Mouse (Mus musculus) embryonic fibroblast, embryonic 13.5 days (primary cell): ENCODE results near the gene Pth1r. TPM values are rescaled to one million over a fixed set of nuclear protein-coding genes. Genes with fewer than 3 reads are reported as not detected.

ENCODE experiments used
- H3K27ac ChIP-seq: 2 replicates; pipeline ENCODE4 v1.5.1; 2012; ENCODE audit warnings: low read length, control low read depth, inconsistent platforms; ENCODE audit not compliant: insufficient read depth
- H3K4me1 ChIP-seq: 2 replicates; pipeline ENCODE4 v1.6.1; 2011; ENCODE audit warnings: low read length; ENCODE audit not compliant: control insufficient read depth, insufficient read depth
- H3K4me3 ChIP-seq: 2 replicates; pipeline ENCODE4 v1.5.1; 2011; ENCODE audit warnings: mild to moderate bottlenecking, control low read depth, low read length; ENCODE audit not compliant: insufficient read depth
- CTCF ChIP-seq: IDR thresholded peaks from 2 replicates; pipeline ENCODE4 v1.5.1; 2011; ENCODE audit warnings: mild to moderate bottlenecking, control low read depth, low read length, moderate library complexity, borderline replicate concordance; ENCODE audit not compliant: insufficient read depth
- POLR2A ChIP-seq: IDR thresholded peaks from 2 replicates; pipeline ENCODE4 v1.6.1; 2011; ENCODE audit warnings: low read depth, mild to moderate bottlenecking, control low read depth, low read length, moderate library complexity
- polyA plus RNA-seq: library from polyadenylated mRNA; stranded (reverse); fragments of >200 nt; gene quantifications from 2 replicates; pipeline ENCODE4 v1.2.4, GENCODE M21; 2011; ENCODE audit warnings: low read depth; ENCODE audit not compliant: missing spikeins, insufficient read length

Pth1r gene
- polyA plus RNA-seq, 1 experiment: 13.3 TPM

DNA sequence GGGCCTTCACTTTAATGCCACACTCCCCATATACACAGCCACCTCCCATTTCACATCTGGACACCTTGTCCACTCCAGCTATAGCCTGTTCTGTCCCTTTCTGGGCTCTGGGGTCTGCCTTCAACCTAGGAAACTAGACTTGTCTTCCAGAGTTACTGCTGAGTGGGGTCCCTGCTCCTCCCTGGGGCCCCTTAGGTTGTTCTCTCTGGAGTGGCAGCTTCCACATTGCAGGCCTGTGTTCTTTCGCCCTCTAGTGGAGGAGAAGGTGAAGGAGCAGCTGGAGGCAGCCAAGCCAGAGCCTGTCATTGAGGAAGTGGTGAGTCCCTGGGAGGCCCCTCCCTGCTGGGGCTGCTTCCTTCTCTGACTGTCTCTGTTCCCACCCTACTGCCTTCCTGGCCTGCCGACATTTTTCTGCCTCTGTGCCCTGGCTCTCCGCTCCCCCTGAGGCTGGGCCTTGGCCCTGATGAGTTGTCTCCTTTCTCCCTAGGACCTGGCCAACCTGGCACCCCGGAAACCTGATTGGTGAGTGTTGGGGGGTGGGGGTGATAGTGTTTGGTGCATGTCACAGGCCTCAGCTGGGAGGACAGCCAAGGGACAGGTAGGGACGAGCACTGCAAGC, 37.2 kb downstream of the Pth1r start:
- H3K4me3 ChIP-seq: peak overlapping the region; percentile 29
- no peaks in the 10 kb centered on the region for H3K4me1 ChIP-seq

GRCm38 (mm10) chr9:110706784-110707183, 40.2 kb downstream of the Pth1r start:
- H3K4me3 ChIP-seq: no peak overlapping the region
- H3K27ac ChIP-seq: no peak overlapping the region
- H3K4me1 ChIP-seq: no peaks in the 10 kb centered on the region
- TF ChIP-seq CTCF (no peak), POLR2A (no peak)

More for the DNA sequence above, 37.2 kb downstream of the Pth1r start:
- no peak overlapping the region for H3K27ac ChIP-seq
- peak; percentile 61 for TF ChIP-seq CTCF
- peak; percentile 52 for TF ChIP-seq POLR2A

GRCm38 (mm10) chr9:110703951-110704350, 43.0 kb downstream of the Pth1r start:
- Histone ChIP-seq H3K27ac (no peak overlapping the region), H3K4me1 (no peaks in the 10 kb centered on the region), H3K4me3 (no peak overlapping the region)
- TF ChIP-seq POLR2A: no peak
- TF ChIP-seq CTCF: no peak

- no peak for TF ChIP-seq CTCF
- TF ChIP-seq POLR2A: no peak
- Histone ChIP-seq H3K4me1 (no peaks in the 10 kb centered on the region), H3K4me3 (no peak overlapping the region), H3K27ac (no peak overlapping the region)
These were observed 44.1 kb downstream of the Pth1r start for GRCm38 (mm10) chr9:110702848-110703247.

DNA sequence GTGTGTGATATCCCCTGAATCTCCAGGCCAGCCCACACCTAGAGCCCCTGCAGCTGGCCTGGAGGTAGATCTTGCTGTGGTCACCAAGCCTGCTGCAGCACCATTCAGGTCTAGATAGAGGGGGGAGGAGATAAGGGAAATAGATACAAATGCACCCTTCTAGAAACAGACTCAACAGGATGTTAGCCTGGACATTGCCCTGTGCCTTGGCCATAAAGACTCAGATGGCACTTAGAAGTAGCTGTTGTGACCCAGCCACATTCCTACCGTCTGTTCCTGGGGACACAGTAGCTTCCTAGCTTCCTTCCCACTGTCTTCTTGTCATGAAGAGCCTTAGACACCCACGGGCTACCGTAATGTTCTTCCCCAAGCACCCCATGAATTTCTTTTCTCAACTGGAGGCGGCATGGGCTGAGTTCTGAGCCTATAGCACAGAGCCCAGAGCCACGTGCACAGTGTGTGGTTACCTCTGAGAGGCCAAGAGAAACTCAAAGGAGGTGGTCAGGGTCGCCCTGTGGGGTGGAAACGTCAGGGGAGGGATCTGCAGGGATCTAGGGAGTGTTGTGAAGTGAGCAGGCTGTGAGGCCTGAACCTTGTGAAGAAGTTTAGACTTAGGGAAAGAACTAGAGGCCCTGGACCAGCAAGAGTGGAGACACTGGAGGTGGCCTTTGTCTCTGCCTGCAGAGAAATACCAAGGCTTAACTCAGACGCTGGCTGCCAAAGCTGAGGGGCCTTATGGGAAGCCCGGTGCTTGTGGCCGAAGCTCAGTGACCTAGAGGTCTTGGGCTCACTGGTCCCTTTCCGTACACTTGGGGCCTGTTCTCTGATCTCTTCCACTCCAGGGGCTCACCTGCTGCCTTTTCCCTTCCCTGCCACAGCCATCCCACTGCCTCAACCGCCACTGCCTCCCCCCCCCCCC, 45.6 kb downstream of the Pth1r start:
- TF ChIP-seq CTCF (no peak), POLR2A (no peak)
- Histone ChIP-seq H3K27ac (no peak overlapping the region), H3K4me1 (no peaks in the 10 kb centered on the region), H3K4me3 (no peak overlapping the region)

DNA sequence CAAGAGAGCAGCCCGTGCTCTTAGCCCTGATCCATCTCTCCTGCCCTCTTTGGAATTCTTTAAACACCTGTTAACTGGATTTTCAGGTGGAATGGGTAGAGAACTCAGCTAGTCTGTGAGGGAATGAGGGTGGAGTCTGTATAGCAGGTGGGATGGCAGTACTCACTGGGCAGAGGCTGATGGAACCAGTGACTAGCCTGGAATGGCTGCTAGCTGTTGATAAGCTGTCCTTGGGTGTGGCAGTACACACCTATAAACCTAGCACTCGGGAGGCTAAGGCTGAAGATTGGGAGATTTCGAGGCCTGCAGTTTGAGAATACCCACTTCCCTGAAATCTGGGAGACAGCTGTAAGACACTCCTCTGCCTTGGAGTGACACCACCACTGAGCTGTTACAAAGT, 47.4 kb downstream of the Pth1r start:
- TF ChIP-seq CTCF (no peak), POLR2A (no peak)
- Histone ChIP-seq H3K4me3 (no peak overlapping the region), H3K27ac (no peak overlapping the region), H3K4me1 (no peaks in the 10 kb centered on the region)

DNA sequence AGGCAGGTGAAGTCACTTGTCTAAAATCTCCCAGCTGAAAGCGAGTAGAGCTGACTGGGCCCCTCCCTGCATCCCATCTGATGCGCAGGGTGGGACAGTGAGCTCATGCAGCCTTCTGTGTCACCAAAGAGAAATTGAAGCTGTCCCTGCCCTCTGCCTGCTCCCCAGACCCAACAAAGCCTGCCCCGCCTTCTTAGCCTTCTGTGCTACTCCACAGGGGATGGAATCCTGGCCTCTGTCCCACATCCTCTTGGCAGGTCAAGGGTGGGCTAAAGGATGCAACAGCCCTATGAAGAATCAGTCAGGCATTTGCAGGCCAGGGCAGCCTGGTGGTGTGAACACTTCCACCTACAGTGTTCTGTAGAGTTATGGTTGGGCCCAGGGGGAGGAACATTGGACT, 49.5 kb downstream of the Pth1r start:
- Histone ChIP-seq H3K4me3 (no peak overlapping the region), H3K4me1 (no peaks in the 10 kb centered on the region), H3K27ac (no peak overlapping the region)
- no peak for TF ChIP-seq POLR2A
- TF ChIP-seq CTCF: no peak

DNA sequence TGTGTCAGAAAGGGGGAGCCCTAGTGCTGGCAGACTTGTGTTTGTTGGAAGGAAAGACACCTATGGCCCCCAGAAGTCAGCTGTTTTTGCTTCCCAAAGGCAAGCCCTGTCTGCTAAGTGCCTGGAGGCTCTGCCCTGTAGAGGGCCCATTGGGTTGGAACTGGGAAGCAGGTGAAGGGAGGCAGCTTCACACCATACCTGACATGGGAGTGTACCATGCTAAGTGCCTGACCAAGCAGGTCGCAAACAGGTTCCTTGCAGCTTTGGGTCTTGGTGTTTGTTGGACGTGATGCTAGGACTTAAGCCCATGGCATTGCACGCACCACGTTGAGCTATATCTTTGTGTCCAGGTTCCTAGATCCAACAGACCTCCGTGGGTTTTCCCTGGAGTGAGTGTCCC, 50.5 kb downstream of the Pth1r start:
- Histone ChIP-seq H3K4me1 (no peaks in the 10 kb centered on the region), H3K4me3 (no peak overlapping the region), H3K27ac (no peak overlapping the region)
- no peak for TF ChIP-seq CTCF

DNA sequence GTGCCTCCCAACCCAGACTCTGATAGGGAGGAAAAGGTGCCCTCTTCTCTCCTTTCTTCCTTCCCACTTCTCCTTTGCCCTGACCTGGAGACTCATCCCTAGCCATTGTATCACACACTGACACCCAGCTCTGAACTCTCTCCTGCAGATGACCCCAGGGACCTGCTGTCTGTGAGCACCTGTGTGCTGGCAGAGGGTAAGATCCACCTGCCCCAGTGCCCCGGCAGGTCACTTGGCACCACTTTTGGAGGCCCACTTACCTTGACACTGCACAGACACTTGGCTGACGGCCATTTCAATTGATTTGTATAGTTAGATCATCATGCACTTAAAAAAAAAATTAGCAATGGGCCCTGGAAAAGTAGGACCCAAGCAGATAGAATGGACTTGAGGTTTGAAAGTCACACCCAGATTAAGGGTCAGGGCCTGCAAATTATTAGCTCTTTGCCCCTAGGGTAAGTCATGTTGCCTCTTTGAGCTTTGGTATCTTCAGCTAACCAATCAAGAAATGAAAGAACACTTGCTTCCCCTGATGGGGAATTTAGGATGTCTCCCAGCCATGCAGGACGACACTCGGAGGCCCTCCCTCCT, 51.7 kb downstream of the Pth1r start:
- H3K27ac ChIP-seq: no peak overlapping the region
- TF ChIP-seq CTCF (no peak), POLR2A (no peak)
- no peak overlapping the region for H3K4me3 ChIP-seq
- no peaks in the 10 kb centered on the region for H3K4me1 ChIP-seq
